Mouse (Mus musculus) thymus, postnatal 14 days (tissue): ENCODE data around the gene Fam71e1.

ENCODE experiments used
- DNase-seq: peaks from one replicate; pipeline ENCODE4 v3.0.0; 2021

Fam71e1 gene

DNA sequence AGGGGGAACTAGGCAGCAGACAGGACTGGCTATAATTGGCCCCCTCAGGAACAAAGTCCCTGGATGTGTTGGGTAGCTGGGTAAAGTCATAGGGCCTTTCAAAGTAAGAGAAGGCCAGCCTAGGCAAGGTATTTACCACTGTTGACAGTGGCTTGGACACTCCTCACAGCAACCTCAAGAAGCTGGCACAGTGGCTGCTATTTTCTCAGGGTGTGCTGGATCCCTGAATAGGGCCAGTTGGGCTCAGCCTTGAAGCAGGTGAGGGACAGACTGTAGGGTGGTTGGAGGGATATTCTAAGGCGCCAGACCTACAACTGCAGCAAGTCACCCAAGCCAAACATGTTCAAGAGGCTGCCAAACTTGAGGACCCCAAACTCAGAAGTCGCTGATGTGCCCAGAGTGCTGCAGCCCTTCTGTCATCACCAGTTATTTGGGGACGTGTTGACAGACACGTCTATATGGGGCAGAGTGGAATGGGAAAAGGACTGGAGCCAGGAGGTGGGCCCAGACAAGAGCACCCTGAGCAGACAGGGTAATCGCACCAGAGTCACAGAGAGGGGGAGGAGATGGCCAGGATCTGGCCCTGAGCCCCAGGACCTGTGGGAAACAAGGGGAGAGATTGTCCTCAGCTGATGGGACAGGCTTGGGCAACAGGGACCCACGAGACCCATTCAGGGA, 24.4 kb upstream of the Fam71e1 start:
- DNase-seq: no peak

DNA sequence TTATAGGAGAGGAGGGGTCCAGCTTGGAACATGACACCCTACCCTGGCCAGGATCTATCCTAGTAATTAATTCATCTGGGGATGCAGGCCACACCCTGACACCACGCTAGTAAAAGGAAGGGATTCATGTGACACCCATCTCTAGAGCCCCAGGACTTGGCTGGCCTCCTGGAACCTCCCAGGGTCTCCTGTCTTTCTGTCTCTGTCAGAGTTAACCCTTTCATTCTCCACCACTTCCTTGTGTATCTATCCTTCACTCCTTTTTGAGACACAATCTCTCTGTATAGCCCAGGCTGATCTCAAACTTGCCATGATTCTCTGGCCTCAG, 23.9 kb upstream of the Fam71e1 start:
- DNase-seq: no peak

DNA sequence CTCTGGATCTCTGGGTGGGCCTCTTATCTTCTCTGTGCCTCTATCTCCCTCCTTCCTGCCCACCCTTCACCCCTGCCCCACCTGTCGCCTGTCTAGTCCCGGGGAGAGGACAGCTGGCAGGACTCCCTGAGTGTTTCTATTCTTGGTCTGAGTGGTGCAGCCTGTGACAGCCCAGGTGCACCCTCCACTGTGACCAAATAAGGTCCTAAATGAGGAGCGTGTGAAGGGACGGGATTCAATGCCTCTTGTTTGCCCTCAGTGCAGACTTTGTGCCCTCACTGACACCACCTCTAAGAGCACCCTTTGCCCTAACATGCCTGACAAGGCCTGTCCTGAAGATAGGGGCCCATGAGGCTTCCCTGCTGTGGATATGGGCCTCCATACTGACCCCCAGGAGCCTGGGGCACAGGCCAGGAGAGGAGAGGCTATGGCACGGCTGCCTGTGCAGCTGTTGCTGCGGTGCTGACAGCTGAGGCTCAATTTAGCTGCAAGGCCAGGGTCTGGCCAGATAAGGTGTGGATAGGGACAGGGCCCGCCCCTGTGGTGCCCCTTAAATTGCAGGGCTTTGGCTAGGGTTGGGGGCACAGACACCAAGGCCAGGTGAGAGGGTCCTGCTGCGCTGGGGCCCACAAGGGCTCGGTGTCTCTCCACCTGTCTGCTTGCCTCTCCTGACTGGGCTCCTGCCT, 23.3 kb upstream of the Fam71e1 start:
- DNase-seq: no peak

DNA sequence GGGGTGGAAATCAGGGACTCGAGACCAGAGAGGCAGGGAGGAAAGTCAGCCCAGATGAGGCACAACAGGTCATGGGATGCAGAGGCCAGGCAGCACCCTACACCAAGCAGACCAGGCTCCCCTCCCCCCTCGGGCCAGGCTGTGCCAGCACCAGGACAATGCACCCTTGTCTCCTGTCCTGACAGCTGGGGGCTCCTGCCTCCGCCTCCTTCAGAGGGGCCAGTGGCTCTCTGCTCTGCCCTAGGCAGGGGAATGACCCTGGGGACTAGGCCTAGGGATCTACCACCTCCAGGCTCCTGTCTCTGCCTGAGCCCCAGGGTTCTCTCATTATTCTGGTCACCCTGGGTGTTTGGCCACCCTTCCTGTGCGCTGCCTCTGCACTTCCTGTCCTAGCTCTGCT, 22.0 kb upstream of the Fam71e1 start:
- no peak for DNase-seq

DNA sequence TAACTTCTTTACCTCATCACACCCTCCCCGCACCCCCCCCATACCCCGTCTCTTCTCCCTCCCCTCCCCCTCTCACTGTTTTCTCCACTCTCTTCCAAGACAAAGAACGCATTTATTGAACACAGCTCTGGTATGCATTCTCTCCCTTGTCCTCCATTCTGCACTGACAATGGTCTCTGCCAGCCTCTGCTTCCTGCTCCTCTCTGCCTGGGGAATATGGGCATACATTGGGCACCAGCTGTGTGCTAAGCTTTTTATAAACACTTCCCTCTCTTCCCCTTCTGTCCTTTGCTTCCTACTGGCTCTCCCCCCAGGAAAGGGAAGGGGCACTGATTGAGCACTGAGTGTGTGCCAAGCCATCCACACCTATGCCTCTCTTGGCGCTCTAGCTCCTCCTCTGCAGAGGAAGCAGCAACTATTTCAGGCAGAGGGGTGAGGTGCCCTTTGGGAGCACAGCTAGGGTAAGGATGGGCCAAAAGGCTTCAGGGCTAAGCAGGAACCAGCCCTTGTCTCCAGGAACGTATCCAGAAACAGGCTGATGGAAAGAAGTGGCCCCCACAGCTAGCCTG, 21.3 kb upstream of the Fam71e1 start:
- DNase-seq: no peak

DNA sequence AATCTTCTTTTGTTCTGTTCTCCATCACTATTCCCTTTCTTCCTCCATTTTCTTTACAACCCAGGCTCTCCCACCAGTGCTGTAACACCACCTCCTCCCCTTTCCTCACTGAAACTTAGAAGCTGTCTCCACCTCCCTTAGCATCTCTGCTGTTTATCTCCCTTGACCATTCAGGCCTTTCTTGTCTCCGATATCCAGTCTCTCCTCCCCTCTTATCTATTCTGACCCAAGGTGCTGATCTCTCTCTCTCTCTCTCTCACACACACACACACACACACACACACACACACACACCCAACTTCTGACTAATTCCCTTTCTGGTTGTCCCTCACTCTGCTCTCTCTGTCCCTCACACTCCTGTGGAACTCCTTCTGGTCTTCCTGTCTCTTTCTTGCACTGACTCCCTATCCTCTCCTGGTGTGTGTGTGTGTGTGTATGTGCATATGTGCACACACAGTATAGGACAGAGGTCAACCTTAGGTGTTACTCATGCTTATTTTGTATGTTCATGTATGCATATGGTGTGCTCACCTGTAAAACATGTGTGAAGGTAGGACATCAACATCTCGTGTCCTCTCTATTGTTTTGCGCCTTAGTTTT, 13.4 kb upstream of the Fam71e1 start:
- no peak for DNase-seq

DNA sequence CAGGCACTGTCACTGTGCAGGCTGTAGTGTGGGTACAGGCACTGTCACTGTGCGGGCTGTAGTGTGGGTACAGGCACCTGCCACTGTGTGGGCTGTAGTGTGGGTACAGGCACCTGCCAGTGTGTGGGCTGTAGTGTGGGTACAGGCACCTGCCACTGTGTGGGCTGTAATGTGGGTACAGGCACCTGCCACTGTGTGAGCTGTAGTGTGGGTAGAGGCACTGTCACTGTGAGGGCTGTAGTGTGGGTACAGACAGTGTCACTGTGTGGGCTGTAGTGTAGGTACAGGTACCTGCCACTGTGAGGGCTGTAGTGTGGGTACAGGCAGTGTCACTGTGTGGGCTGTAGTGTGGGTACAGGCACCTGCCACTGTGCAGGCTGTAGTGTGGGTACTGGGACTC, 12.3 kb upstream of the Fam71e1 start:
- DNase-seq: no peak

DNA sequence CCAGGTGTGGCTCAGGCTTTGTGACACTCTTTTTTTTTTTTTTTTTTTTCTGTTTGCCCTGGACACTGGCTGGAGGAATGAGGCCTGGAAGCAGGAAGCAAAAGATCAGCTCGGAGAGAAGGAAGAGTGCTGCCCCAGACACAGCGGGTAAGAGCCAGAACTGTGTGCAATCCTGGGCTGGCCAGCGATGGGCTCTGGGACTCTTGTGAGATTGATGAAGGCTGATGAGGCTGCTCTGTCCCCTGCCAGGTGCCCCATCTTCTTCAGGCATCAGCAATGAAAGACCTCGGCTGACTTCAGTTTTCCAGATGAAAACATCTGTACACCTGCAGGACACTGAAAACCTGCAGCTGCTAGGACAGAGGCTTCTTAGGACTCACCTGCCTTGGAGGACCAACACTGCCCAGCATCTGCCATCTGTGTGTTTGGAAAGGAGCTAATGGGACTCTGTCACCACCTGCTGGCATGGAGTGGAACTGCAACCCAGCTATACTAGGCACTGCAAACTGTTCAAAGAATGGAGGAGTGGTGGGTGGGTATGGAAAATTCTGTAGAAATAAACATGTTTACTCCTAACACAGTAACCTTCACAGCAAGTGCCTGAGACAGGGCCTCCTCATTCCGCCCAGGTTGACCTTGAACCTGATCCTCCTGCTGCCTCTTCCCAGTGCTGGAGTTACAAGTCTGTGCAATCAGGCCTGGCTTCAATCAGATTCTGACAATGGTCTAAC, 11.4 kb upstream of the Fam71e1 start:
- peak; percentile 74 for DNase-seq

DNA sequence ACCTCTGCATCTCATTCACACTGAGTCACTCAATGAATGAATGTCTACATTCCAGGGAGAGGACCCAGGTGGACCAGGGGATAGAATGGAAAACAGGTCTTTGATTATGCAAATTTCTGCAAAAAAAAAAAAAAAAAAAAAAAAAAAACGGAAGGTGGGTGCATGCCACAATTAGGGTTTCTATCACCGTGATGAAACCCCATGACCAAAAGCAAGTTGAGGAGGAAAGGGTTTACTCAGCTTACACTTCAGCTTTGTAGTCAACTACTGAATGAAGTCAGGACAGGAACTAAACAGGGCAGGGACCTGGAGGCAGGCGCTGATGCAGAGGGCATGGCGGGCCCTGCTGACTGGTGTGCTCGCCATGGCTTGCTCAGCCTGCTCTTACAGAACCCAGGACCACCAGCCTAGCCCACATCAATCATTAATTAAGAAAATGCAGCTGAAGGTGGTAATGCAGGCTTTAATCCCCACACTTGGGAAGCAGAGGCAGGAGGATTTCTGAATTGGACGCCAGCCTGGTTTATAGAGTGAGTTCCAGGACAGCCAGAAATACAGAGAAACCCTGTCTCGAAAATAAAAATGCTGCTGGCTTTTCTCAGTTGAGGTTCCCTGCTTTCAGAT, 10.7 kb upstream of the Fam71e1 start:
- no peak for DNase-seq

DNA sequence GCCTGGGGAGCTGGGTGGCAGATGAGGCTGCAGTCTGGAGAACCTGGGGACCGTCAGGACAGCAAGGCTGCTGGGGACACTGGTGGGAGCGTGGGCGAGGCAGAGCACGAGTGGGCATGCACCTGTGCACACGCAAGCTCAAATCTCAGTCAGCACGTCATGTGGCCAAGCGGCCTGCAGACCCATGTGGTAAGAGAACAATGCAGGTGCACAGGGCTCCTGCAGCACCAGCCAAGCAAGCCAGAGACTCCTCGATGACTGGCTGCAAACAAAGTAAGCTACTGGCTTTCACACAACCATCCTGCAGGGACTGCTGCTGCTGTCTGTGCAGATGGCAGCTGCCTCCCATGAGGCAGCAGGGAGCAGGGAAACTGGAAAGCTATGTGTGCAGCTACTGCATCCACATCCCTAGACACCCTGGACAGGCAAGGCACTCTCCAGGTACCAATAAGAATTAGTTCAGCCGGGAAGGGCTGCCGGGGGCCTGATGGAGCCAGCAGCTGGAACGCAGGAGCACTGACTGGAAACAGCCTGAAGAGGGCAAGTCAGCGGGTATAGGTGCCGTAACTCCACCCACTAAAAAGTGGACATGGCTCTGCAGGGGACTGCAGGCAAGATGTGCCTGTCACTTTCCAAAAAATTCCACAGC, 9.3 kb upstream of the Fam71e1 start:
- DNase-seq: no peak

DNA sequence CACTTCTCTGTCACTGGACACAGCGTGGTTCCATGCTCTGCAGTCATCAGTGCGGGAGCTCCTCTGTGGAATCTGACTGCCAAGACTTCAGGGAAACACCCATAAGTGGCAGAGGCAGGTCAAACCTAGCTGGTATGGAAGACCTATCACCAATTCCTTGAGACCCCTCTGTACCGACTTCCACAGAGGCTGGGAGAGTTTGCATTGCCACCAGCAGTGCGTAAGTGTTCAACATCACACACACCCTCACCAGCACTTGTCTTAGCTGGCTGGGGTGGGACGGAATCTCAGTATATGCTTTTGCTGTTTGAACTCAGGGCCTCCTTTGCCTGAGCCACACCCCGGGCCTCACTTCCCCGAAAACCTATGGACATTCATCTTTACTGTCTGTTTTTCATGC, 8.4 kb upstream of the Fam71e1 start:
- DNase-seq: no peak

DNA sequence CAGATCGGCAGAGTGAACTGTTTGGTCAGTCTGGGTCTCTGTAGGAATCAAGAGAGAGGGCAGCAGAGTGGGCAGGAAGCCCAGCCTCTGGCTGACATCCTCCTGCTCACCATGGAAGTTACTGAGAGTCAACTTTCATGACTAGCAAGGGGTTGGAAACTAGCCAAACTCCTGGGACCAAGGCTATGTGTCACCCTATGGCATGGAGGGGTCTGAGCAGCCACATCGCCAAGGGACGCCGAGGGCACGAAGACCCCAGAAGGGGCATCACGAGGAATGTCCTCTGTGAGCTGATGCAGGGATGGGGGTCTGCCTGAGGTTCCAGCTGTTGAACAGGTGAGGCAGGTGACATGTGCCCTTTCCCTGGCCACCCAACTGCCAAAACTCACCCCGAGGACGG, 7.8 kb upstream of the Fam71e1 start:
- no peak for DNase-seq

DNA sequence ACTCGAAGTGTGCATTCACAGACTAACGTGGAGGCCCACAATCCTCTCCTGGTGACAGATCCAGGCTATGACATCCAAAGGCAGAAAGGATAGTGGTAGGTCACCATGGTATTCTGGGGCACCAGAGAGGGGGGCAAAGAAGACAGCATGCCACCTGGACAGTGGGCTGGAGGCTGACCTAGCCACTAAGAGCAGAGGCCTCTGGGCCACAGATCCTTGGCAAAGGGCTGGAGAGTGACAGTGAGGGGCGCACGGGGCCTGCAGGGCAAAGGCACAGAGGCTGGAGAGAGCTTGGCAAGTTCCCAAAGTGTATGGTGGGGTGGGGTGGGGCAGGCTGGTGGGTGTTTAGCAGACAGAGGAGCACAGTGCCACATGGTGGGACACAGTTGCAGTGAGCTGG, 6.1 kb upstream of the Fam71e1 start:
- no peak for DNase-seq

DNA sequence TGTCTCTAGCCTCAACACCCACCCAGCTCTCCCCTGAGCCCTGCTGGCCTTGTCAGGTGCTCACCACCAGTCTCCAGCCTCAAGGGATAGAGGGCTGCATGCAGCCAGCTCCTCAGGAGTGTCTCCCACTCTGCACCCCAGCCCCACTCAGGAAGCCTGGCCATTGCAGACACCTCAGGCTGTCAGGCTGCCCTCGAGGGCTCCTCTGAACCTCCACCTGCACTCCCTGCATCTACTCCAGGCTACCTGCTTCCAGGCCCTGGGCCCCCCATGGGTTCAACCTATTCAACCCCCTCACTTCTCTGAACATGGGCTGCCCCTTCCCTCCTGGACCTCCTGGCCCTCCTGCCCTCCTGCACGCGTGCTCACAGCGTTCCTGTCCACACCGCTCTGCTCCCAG, 5.0 kb upstream of the Fam71e1 start:
- DNase-seq: no peak

DNA sequence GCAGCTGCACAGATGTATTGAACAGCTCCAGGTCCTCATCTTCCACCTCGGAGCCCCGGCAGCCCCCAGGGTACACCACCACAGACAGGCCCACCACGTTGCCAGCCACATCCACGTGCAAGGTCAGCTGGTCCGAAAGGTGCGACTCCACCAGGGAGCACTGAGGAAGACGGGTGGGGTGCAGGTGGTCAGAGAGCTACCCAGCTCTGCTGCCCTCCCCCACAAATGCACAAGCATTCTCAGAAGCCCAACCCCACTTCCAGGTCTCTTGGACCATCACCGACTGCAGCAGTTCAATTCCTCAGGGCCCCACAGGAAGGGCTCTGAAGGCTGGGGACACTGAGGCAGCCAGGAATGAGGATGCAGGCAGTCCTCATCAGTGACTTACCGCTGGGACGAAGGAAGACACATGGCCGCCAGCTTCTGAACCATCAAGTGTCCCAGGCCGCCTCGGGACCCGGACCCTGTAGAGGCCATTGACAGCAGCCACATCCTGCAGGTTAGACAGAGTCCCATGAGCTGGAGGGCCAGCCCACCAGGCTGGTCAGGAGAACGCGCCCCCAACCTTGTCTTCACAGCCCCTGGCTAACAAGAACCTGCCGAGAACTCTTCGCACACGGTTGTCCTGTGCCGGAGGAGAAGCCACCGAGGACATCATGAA, 4.1 kb upstream of the Fam71e1 start:
- DNase-seq: no peak

DNA sequence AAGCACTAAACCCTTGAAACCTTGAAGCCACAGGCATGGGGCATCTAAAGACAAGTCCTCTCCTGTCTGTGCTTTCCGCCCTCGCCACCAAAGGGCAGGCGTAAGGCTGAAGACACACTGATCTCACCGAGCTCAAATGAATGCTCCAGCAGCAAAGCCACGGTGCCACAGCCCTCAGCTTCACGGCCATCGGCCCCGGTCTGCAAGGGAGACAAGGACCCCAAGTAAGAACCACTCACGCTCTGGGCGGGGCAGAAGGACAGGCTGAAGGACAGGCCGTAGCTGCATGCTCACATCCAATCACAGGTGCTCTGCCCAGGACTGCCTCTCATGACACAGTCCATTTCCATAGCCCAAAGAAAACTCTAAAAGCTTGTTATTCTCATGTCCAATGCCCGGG, 1.7 kb upstream of the Fam71e1 start:
- DNase-seq: no peak

DNA sequence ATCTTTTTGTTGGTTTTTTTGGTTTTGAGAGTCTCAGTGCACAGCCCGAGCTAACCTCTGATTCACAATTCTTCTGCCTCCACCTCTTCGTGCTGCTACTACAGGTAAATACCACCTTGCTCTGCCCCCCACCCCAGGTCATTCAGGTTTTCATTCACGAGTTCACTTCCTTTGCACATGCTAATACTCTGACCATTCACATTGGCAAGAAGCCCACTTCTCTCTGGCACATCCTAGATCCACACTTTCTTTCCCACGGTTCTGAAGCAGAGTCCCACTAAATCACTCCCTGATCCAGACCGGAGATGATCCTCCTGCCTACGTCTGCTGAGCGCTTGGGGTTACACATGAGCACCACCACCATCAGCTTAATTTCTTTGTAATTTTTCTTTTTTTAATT, 1.3 kb upstream of the Fam71e1 start:
- no peak for DNase-seq

DNA sequence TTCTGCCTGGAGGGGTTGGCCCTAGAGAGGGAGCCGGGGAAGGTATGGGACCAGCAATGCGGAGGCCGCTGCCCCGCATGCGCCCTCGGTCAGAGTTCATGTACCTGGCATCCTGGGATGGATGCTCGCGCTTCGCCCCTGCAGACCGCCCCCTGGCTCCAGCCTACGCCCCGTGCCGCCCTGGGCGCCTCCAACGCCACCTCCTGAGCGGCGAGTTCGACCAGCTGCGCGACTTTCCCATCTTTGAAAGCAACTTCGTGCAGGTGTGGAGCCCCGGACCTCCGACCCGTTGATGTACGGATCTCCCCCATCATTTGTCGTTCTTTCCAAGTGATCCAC, 359 bp downstream of the Fam71e1 start:
- DNase-seq: no peak

DNA sequence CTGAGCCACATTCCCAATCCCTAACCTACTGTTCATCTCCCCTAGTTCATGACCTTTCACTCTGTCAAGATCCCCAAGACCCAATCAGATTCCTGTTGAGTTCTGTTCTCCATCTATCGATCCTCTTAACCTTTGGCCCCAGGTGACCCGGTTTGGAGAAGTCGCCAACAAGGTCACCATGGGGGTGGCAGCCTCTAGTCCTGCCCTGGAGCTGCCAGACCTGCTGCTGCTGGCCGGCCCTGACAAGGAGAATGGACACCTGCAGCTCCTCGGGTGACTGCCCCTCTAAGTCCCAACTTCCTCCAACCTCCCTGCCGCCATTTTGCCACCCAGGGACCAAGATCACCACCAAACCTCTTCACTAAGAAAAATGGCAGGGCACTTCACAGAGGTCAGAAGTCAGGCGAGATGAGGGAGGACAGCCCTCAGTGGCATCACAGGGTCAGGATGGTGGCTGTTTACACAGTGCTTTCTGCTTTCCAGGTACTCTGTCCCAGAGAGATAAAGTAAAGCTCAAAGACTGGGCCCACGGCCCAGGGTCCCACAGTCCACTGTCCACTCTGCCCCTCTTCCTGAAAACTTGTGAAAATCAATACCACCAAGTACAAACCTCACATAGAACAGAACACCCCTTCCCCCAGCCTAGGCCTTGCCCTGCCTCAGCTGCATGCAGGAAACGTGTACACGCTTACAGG, 1.1 kb downstream of the Fam71e1 start:
- DNase-seq: no peak

DNA sequence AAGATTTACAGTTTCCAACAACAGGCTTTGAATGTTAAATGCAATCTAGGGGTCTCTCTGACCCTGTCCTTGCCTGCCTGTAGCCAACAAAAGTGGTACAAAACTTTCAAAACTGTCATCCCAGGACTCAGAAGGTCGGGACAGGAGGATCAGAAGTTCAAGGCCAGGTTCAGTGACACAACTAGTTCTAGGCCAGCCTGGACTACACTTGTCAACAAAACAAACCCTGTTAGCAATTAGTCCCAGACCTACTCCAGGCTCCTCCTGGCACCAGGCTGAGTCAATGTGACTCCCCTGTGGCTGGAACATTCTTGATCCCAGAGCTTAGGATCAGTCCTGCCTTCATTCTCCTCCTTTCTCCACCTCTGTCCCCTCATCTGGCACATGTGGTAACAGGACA, 2.5 kb downstream of the Fam71e1 start:
- DNase-seq: no peak

DNA sequence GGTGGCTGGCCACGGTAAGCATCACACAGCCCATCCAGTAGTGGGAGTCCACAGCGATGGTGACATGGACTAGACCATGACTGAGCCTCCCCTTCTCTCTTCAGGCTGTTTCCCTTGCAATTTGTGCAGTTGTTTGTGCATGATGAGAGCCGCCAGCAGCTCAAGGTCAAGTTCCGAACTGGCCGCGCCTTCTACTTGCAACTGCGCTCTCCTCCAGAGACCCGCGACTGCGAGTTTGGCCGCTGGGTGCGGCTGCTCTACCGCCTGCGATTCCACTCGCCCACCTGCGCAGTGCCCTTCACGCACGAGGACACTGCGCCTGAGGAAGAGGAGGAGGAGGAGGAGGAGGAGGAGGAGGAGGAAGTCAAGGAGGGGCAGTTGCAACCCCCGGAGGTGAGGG, 3.7 kb downstream of the Fam71e1 start:
- no peak for DNase-seq
